Mouse (Mus musculus): ENCODE data around the gene Olfr770. TPM values are rescaled to one million over a fixed set of nuclear protein-coding genes. Genes with fewer than 3 reads are reported as not detected.
"Not testable (repeated sequence)": the region's sequence is repeated elsewhere in the genome, so short reads cannot be mapped to it uniquely, and the experiment has no call there.

Gene Olfr770
- polyA plus RNA-seq (2011; ENCODE audit: insufficient read depth, insufficient read length, low replicate concordance, missing spikeins) = not detected in 2 replicates

DNA sequence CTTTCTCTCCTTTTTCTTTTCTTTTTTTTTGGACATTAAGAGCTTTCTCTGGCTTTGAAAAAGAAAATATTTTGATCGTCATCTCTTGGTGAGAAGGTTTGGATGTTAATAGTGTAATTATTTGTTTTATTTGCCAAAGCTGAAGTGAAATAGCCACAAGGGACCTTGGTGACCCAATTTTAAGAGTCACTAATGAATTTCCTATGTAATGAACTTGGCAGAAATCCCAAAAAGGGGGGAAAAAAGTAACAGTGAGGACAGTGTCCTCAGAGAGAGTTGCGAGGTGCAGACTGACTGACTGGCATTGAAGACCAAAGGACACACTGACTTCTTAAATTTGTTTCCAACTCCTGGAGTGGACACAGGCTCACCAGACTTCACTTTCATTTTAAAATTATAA, at the start of gene Olfr770:
Olfr770 (minus strand) TSS at position 101 of the 400 bp plus-strand sequence.
- no peak for TF ChIP-seq POLR2A (IDR thresholded peaks at IDR 0.05; ENCODE audit: borderline replicate concordance, control insufficient read depth, low read depth, low read length)
- TF ChIP-seq CTCF (IDR thresholded peaks at IDR 0.05; ENCODE audit: control insufficient read depth, insufficient read depth, low read length) = no peak
- no peak within 1 kb of the TSS for H3K27ac ChIP-seq (ENCODE audit: control insufficient read depth, insufficient read depth, low read depth, low read length, poor library complexity)
- 85% methylated on average over 2 of the region's 2 CpGs for WGBS
- H3K4me3 ChIP-seq (replicated peaks; ENCODE audit: control insufficient read depth, low read depth, low read length) = no peak within 1 kb of the TSS
- no peaks in the 10 kb centered on the region for H3K4me1 ChIP-seq (ENCODE audit: control insufficient read depth, insufficient read depth, low read length)

DNA sequence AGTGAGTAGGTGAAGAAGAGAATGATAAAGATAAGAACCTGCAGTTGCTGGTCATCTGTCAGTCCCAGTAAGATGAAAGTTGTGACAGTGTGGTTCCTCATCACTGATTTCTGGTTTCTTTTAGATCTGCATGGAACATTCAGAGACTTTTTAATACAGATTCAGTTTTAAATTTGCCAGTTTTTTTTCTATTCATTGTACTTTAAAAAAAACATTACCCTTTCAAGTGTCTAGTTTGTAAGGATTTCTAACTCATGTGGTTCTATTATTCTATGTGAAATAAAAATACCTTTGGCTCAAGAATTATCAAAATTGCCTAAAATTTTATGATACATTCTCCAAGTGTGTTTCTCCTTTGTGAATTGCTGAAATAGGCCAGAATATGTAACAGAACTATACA, 48.5 kb upstream of the Olfr770 start, which contains the start of gene Olfr773:
Olfr773 (minus strand) TSS at position 101 of the 400 bp plus-strand sequence.
- H3K27ac ChIP-seq (ENCODE audit: control insufficient read depth, insufficient read depth, low read depth, low read length, poor library complexity); H3K4me3 ChIP-seq (replicated peaks; ENCODE audit: control insufficient read depth, low read depth, low read length): not testable (repeated sequence)

DNA sequence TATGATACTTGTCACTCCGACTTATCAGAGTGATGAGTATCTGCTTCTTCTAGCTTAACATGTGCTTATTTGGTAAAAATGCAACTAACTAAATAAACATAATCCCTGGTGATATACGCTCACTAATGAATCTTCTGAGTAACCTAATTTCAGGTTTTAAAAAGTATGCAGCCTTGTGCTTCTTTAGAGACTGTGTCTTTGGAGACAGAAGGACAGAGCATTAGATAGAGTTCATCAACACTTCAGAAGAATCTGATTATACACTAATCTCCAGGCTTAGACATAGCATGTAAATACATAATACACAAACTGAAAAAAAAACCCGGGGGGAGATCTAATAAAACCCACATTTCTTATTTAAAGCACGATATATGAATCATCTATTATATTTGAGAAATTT, 39.0 kb upstream of the Olfr770 start, which contains the start of gene Olfr772:
Olfr772 (minus strand) TSS at position 101 of the 400 bp plus-strand sequence.
- WGBS = 82% methylated on average over 4 of the region's 4 CpGs
- not testable (repeated sequence) for H3K27ac ChIP-seq (ENCODE audit: control insufficient read depth, insufficient read depth, low read depth, low read length, poor library complexity); H3K4me3 ChIP-seq (replicated peaks; ENCODE audit: control insufficient read depth, low read depth, low read length); H3K4me1 ChIP-seq (ENCODE audit: control insufficient read depth, insufficient read depth, low read length)

More for the DNA sequence above, 48.5 kb upstream of the Olfr770 start, which contains the start of gene Olfr773:
- not testable (repeated sequence) for H3K4me1 ChIP-seq (ENCODE audit: control insufficient read depth, insufficient read depth, low read length)

DNA sequence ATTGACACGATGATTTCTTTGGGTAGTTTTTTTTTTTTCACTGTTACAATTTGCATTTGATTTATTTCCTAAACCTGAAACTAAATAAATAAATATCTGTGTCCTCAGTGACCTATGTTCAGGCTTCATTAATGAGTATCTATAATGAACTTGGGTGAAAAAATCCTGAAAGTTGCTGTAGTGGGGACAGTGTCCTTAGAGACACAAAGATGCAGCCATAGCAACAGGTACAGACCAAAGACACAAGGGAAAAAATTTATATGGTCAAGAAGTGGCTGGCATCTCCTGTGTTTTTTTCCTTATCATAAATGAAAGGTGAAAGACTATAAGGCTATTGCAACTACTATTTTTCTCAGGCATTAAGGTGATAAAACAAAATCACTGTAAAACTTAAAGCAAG, 25.9 kb upstream of the Olfr770 start, which contains the start of gene Olfr771:
Olfr771 (minus strand) TSS at position 101 of the 400 bp plus-strand sequence.
- no peak for TF ChIP-seq CTCF (IDR thresholded peaks at IDR 0.05; ENCODE audit: control insufficient read depth, insufficient read depth, low read length)
- no peak for TF ChIP-seq POLR2A (IDR thresholded peaks at IDR 0.05; ENCODE audit: borderline replicate concordance, control insufficient read depth, low read depth, low read length)
- Histone ChIP-seq H3K4me3 (replicated peaks; ENCODE audit: control insufficient read depth, low read depth, low read length) (no peak within 1 kb of the TSS), H3K4me1 (ENCODE audit: control insufficient read depth, insufficient read depth, low read length) (no peaks in the 10 kb centered on the region), H3K27ac (ENCODE audit: control insufficient read depth, insufficient read depth, low read depth, low read length, poor library complexity) (no peak within 1 kb of the TSS)
- WGBS = 72% methylated on average over 1 of the region's 1 CpGs

DNA sequence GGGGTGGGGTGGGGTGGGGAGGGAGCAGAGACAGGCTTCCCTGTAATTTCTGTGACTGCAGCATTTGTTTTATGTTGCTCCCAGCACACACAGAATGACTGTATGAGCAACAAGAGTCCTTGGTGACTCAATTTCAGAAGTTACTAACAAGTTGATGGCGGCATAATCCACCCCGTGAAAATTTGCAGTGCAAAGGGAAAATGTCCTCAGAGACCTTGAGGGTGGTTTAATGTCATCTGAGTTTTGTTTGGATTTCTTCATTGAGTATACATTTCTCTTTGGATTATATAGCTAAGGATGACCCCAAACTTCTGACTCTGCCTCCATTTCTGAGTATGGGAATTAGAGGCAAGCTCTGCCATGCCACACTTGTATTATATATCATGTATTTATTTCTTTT, 21.0 kb downstream of the Olfr770 start, which contains the start of gene Olfr769:
Olfr769 (minus strand) TSS at position 101 of the 400 bp plus-strand sequence.
- WGBS = 76% methylated on average over 2 of the region's 2 CpGs
- Histone ChIP-seq H3K4me3 (replicated peaks; ENCODE audit: control insufficient read depth, low read depth, low read length) (no peak within 1 kb of the TSS), H3K27ac (ENCODE audit: control insufficient read depth, insufficient read depth, low read depth, low read length, poor library complexity) (no peak within 1 kb of the TSS), H3K4me1 (ENCODE audit: control insufficient read depth, insufficient read depth, low read length) (no peaks in the 10 kb centered on the region)
- TF ChIP-seq CTCF (IDR thresholded peaks at IDR 0.05; ENCODE audit: control insufficient read depth, insufficient read depth, low read length) = no peak
- TF ChIP-seq POLR2A (IDR thresholded peaks at IDR 0.05; ENCODE audit: borderline replicate concordance, control insufficient read depth, low read depth, low read length) = no peak

DNA sequence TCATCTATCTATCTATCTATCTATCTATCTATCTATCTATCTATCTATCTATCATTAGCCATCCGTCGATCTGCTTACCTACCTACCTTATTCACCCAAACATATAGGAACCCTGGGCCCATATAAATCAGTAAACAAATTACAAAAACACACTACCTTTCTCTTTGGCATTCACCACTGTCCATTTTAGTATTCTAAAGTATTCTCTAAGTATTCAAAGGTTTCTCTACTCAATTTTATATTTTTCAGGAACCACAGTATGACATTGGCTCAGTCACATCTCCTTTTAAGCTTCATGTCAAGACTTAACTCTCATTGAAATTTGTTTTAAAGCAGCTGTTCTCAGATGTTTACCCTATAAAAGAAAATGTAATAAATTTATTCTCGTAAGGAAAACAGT, 23.7 kb downstream of the Olfr770 start:
- 90% methylated on average over 3 of the region's 3 CpGs for WGBS
- Histone ChIP-seq H3K4me1 (ENCODE audit: control insufficient read depth, insufficient read depth, low read length) (no peaks in the 10 kb centered on the region), H3K4me3 (replicated peaks; ENCODE audit: control insufficient read depth, low read depth, low read length) (no peak overlapping the region), H3K27ac (ENCODE audit: control insufficient read depth, insufficient read depth, low read depth, low read length, poor library complexity) (no peak overlapping the region)
- TF ChIP-seq CTCF (IDR thresholded peaks at IDR 0.05; ENCODE audit: control insufficient read depth, insufficient read depth, low read length) (no peak), POLR2A (IDR thresholded peaks at IDR 0.05; ENCODE audit: borderline replicate concordance, control insufficient read depth, low read depth, low read length) (no peak)

DNA sequence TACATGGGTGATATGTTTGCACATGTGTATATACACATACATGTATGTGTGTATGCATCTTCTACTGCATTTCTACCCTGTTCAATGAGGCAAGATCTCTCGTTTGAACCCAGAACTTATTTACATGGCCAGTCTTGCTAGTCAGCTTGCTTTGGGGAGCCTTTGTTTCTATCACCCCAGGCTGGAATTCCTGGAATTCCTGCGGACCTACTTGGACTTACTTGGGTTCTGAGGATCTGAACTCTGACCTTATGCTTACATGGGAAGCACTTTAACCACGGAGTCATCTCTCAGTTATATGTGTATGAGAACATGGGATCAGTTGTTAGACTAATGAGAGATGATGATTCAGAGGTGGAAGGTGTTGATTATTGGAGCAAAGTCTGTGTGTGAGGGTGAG, 37.6 kb downstream of the Olfr770 start:
- Histone ChIP-seq H3K27ac (ENCODE audit: control insufficient read depth, insufficient read depth, low read depth, low read length, poor library complexity) (no peak overlapping the region), H3K4me1 (ENCODE audit: control insufficient read depth, insufficient read depth, low read length) (no peaks in the 10 kb centered on the region), H3K4me3 (replicated peaks; ENCODE audit: control insufficient read depth, low read depth, low read length) (no peak overlapping the region)
- 58% methylated on average over 3 of the region's 3 CpGs for WGBS
- TF ChIP-seq CTCF (IDR thresholded peaks at IDR 0.05; ENCODE audit: control insufficient read depth, insufficient read depth, low read length) (no peak), POLR2A (IDR thresholded peaks at IDR 0.05; ENCODE audit: borderline replicate concordance, control insufficient read depth, low read depth, low read length) (no peak)

DNA sequence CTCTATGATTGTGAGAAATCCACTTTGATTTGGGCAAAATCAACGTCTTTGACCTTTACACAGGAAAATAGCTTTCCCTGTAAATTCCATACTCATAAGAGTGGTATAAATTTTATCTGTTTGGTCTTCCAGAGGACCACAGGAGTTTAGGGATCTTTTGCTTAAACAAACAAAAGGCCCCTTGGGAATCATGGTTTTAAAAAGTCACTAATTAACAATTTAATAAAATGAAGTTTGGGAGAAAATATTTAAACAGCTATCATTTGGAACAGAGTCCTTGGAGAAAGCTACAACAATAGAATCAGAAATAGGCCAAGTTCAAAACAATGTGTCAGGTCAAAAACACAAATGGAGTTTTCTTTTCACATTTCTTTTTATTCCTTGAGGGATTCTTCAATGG, 39.5 kb downstream of the Olfr770 start, which contains the start of gene Olfr768:
Olfr768 (minus strand) TSS at position 101 of the 400 bp plus-strand sequence.
- Histone ChIP-seq H3K4me1 (ENCODE audit: control insufficient read depth, insufficient read depth, low read length) (no peaks in the 10 kb centered on the region), H3K27ac (ENCODE audit: control insufficient read depth, insufficient read depth, low read depth, low read length, poor library complexity) (no peak within 1 kb of the TSS), H3K4me3 (replicated peaks; ENCODE audit: control insufficient read depth, low read depth, low read length) (no peak within 1 kb of the TSS)
- no peak for TF ChIP-seq POLR2A (IDR thresholded peaks at IDR 0.05; ENCODE audit: borderline replicate concordance, control insufficient read depth, low read depth, low read length)
- TF ChIP-seq CTCF (IDR thresholded peaks at IDR 0.05; ENCODE audit: control insufficient read depth, insufficient read depth, low read length) = no peak
- WGBS = 75% methylated on average over 1 of the region's 1 CpGs

DNA sequence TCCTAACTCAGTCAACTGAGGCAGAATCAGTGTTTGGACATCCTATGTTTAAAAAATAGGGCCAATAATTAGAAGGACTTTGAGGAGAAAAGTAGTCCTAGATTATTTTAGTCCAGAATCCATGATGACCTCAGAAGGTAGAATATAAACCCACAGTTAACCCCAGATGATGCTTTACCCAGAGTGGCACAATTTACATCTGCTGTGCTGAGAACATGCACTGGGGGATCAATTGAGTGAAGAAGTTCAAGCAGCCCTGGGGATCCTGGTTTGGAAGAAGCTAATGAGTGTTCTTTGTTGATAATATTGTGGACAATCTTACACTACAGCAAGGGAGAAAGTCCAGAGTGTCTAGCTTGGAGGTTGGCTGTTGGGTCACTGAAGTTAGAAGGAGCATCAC, 56.0 kb downstream of the Olfr770 start, which contains the start of gene Olfr767:
Olfr767 (minus strand) TSS at position 101 of the 400 bp plus-strand sequence.
- not testable (repeated sequence) for H3K4me3 ChIP-seq (replicated peaks; ENCODE audit: control insufficient read depth, low read depth, low read length); H3K4me1 ChIP-seq (ENCODE audit: control insufficient read depth, insufficient read depth, low read length); H3K27ac ChIP-seq (ENCODE audit: control insufficient read depth, insufficient read depth, low read depth, low read length, poor library complexity)

Other genes with a start within 250 kb of the Olfr770 start
- gene Gdf11, start 247.3 kb downstream of the Olfr770 start, polyA plus RNA-seq (2011; ENCODE audit: insufficient read depth, insufficient read length, low replicate concordance, missing spikeins) = 2.4 and 3.6 TPM in 2 replicates
- gene Cd63, start 238.0 kb downstream of the Olfr770 start, polyA plus RNA-seq (2011; ENCODE audit: insufficient read depth, insufficient read length, low replicate concordance, missing spikeins) = 49.2 and 134 TPM in 2 replicates
- gene Rdh5, start 216.1 kb downstream of the Olfr770 start, polyA plus RNA-seq (2011; ENCODE audit: insufficient read depth, insufficient read length, low replicate concordance, missing spikeins) = 2.6 and 6.2 TPM in 2 replicates
- 78.6 and 92.7 TPM in 2 replicates for gene Bloc1s1, start 215.0 kb downstream of the Olfr770 start, polyA plus RNA-seq (2011; ENCODE audit: insufficient read depth, insufficient read length, low replicate concordance, missing spikeins)
- gene Itga7, start 205.2 kb downstream of the Olfr770 start, polyA plus RNA-seq (2011; ENCODE audit: insufficient read depth, insufficient read length, low replicate concordance, missing spikeins) = 1.4 and 1.9 TPM in 2 replicates
- 1.3 and 3.7 TPM in 2 replicates for gene Mettl7b, start 178.0 kb downstream of the Olfr770 start, polyA plus RNA-seq (2011; ENCODE audit: insufficient read depth, insufficient read length, low replicate concordance, missing spikeins)
- not detected in 2 replicates for gene Olfr9, start 149.6 kb downstream of the Olfr770 start, polyA plus RNA-seq (2011; ENCODE audit: insufficient read depth, insufficient read length, low replicate concordance, missing spikeins)
- not detected in 2 replicates for gene Olfr763, start 128.2 kb downstream of the Olfr770 start, polyA plus RNA-seq (2011; ENCODE audit: insufficient read depth, insufficient read length, low replicate concordance, missing spikeins)
- gene Olfr764-ps1, start 99.1 kb downstream of the Olfr770 start, polyA plus RNA-seq (2011; ENCODE audit: insufficient read depth, insufficient read length, low replicate concordance, missing spikeins) = not detected in 2 replicates
- gene Olfr765, start 89.0 kb downstream of the Olfr770 start, polyA plus RNA-seq (2011; ENCODE audit: insufficient read depth, insufficient read length, low replicate concordance, missing spikeins) = not detected in 2 replicates
- not detected in 2 replicates for gene Olfr766-ps1, start 70.0 kb downstream of the Olfr770 start, polyA plus RNA-seq (2011; ENCODE audit: insufficient read depth, insufficient read length, low replicate concordance, missing spikeins)
- gene Olfr767, start 56.1 kb downstream of the Olfr770 start, polyA plus RNA-seq (2011; ENCODE audit: insufficient read depth, insufficient read length, low replicate concordance, missing spikeins) = not detected in 2 replicates
- not detected in 2 replicates for gene Olfr768, start 39.6 kb downstream of the Olfr770 start, polyA plus RNA-seq (2011; ENCODE audit: insufficient read depth, insufficient read length, low replicate concordance, missing spikeins)
- gene Olfr769, start 21.1 kb downstream of the Olfr770 start, polyA plus RNA-seq (2011; ENCODE audit: insufficient read depth, insufficient read length, low replicate concordance, missing spikeins) = not detected in 2 replicates
- gene Olfr771, start 25.8 kb upstream of the Olfr770 start, polyA plus RNA-seq (2011; ENCODE audit: insufficient read depth, insufficient read length, low replicate concordance, missing spikeins) = not detected in 2 replicates
- gene Olfr772, start 38.9 kb upstream of the Olfr770 start, polyA plus RNA-seq (2011; ENCODE audit: insufficient read depth, insufficient read length, low replicate concordance, missing spikeins) = 0.43 TPM in 1 of 2 replicates, not detected in the other
- gene Olfr773, start 48.4 kb upstream of the Olfr770 start, polyA plus RNA-seq (2011; ENCODE audit: insufficient read depth, insufficient read length, low replicate concordance, missing spikeins) = not detected in 2 replicates
- gene Olfr774, start 97.2 kb upstream of the Olfr770 start, polyA plus RNA-seq (2011; ENCODE audit: insufficient read depth, insufficient read length, low replicate concordance, missing spikeins) = not detected in 2 replicates
- gene Olfr775, start 109.4 kb upstream of the Olfr770 start, polyA plus RNA-seq (2011; ENCODE audit: insufficient read depth, insufficient read length, low replicate concordance, missing spikeins) = not detected in 2 replicates
- gene Olfr776, start 120.1 kb upstream of the Olfr770 start, polyA plus RNA-seq (2011; ENCODE audit: insufficient read depth, insufficient read length, low replicate concordance, missing spikeins) = not detected in 2 replicates
- gene Olfr777, start 132.5 kb upstream of the Olfr770 start, polyA plus RNA-seq (2011; ENCODE audit: insufficient read depth, insufficient read length, low replicate concordance, missing spikeins) = not detected in 2 replicates
- not detected in 2 replicates for gene Olfr780, start 179.1 kb upstream of the Olfr770 start, polyA plus RNA-seq (2011; ENCODE audit: insufficient read depth, insufficient read length, low replicate concordance, missing spikeins)
- not detected in 2 replicates for gene Olfr781, start 189.9 kb upstream of the Olfr770 start, polyA plus RNA-seq (2011; ENCODE audit: insufficient read depth, insufficient read length, low replicate concordance, missing spikeins)
- gene Olfr782, start 209.9 kb upstream of the Olfr770 start, polyA plus RNA-seq (2011; ENCODE audit: insufficient read depth, insufficient read length, low replicate concordance, missing spikeins) = not detected in 2 replicates
- gene Olfr784, start 245.1 kb upstream of the Olfr770 start, polyA plus RNA-seq (2011; ENCODE audit: insufficient read depth, insufficient read length, low replicate concordance, missing spikeins) = not detected in 2 replicates

Measured in bone marrow, adult 2 months (tissue).